Mouse (Mus musculus): ENCODE results near the gene Ppp2ca. TPM values are rescaled to one million over a fixed set of nuclear protein-coding genes. Genes with fewer than 3 reads are reported as not detected.

Gene Ppp2ca
- 107 to 118 TPM (median 111 TPM) in 4 replicates for total RNA-seq (2023; ENCODE audit: inconsistent age)

DNA sequence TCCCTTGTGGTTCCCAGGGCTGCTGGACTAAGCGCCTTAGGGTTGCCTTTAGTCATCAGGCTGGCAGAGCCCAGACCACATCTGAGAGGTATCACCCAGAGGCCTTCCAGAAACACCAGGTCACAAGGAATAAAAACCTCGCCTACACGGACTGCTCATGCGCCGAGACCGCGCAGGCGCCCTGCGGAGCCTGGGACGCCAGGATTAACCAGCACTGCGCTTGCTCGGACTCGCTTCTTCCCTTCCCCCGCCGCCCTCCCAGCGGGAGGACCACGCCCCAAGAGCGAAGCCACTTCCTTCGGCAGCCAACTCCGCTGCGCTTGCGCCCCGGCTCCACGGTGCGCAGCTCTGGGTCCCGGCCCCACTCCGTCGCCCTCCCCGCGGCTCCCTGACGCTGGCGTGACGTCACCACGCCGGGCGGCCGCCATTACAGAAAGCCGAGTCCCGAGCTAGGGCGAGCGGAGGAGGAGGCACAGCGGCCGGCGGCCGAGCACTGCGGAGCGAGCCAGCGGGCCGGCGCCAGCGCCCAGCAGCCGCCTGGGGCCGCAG, at the start of gene Ppp2ca:
TSS of gene Ppp2ca (plus strand) at position 284 of the 549 bp plus-strand sequence.

DNA sequence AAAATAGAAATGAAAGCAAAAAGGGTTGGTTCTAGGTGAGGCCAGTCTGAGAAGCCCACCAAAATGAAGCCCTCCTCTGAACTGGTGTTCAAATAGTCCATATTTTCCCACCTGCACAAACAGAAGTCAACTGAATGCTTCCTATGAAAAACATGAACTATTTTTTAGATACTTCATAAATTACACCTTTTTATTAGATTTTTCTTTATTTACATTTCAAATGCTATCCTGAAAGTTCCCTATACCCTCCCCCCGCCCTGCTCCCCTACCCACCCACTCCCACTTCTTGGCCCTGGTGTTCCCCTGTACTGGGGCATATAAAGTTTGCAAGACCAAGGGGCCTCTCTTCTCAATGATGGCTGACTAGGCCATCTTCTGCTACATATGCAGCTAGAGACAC, 46.9 kb downstream of the Ppp2ca start, which contains the start of gene Olfr1373:
TSS of gene Olfr1373 (minus strand) at position 101 of the 400 bp plus-strand sequence.

Other genes with a start within 250 kb of the Ppp2ca start
- 67.5 to 72.9 TPM (median 68.9 TPM) in 4 replicates for gene Jade2, start 241.0 kb upstream of the Ppp2ca start, total RNA-seq (2023; ENCODE audit: inconsistent age)
- 42.2 to 49.8 TPM (median 45.0 TPM) in 4 replicates for gene Cdkn2aipnl, start 131.0 kb upstream of the Ppp2ca start, total RNA-seq (2023; ENCODE audit: inconsistent age)
- 180 to 200 TPM (median 183 TPM) in 4 replicates for gene Ube2b, start 97.9 kb upstream of the Ppp2ca start, total RNA-seq (2023; ENCODE audit: inconsistent age)
- 4.4 to 4.9 TPM (median 4.5 TPM) in 4 replicates for gene Cdkl3, start 94.5 kb upstream of the Ppp2ca start, total RNA-seq (2023; ENCODE audit: inconsistent age)
- not detected in 4 replicates for gene Olfr1373, start 46.8 kb downstream of the Ppp2ca start, total RNA-seq (2023; ENCODE audit: inconsistent age)
- gene Olfr1371, start 115.3 kb downstream of the Ppp2ca start, total RNA-seq (2023; ENCODE audit: inconsistent age) = not detected in 4 replicates
- gene Skp1a, start 133.3 kb downstream of the Ppp2ca start, total RNA-seq (2023; ENCODE audit: inconsistent age) = 127 to 157 TPM (median 145 TPM) in 4 replicates
- gene Tcf7, start 184.3 kb downstream of the Ppp2ca start, total RNA-seq (2023; ENCODE audit: inconsistent age) = 2.4 to 4.4 TPM (median 3.0 TPM) in 4 replicates